Mouse (Mus musculus) MEL (cell line): ENCODE results near the gene Tmem248. TPM values are rescaled to one million over a fixed set of nuclear protein-coding genes. Genes with fewer than 3 reads are reported as not detected.
A peak's percentile ranks its signal among the peaks of the same experiment; 100 is the strongest.

Experiments
- DNase-seq: peaks from one replicate; pipeline ENCODE4 v3.0.0; 2011; ENCODE audit warnings: low read depth, low spot score
- H3K27ac ChIP-seq: 2 replicates; pipeline ENCODE4 v1.5.1; 2012; ENCODE audit warnings: low read depth, mild to moderate bottlenecking, control low read depth, low read length, moderate library complexity; ENCODE audit not compliant: control insufficient read depth
- H3K27me3 ChIP-seq, 2 experiments: fragments of 150-350 bp in 1 of 2; sonication (generic) in 1 of 2; 2 replicates each; pipeline ENCODE4 v1.6.1; 2012; ENCODE audit warnings: low read length in 2 of 2, mild to moderate bottlenecking in 2 of 2, improper control_type of control experiment in 1 of 2, moderate library complexity in 1 of 2; ENCODE audit not compliant: insufficient read depth in 2 of 2, control insufficient read depth in 1 of 2
- H3K36me3 ChIP-seq, 2 experiments: 2 replicates each; pipeline ENCODE4 v1.6.1; 2012 to 2014; ENCODE audit warnings: low read length in 2 of 2, improper control_type of control experiment in 1 of 2, inconsistent platforms in 1 of 2, mild to moderate bottlenecking in 1 of 2; ENCODE audit not compliant: insufficient read depth in 2 of 2, control insufficient read depth in 1 of 2
- H3K4me1 ChIP-seq, 2 experiments: fragments of 150-350 bp in 1 of 2; sonication (generic) in 1 of 2; 2 replicates each; pipeline ENCODE4 v1.6.1; 2012; ENCODE audit warnings: low read length in 2 of 2, improper control_type of control experiment in 1 of 2, mild to moderate bottlenecking in 1 of 2; ENCODE audit not compliant: insufficient read depth in 2 of 2, control insufficient read depth in 1 of 2
- H3K4me3 ChIP-seq, 2 experiments: fragments of 150-350 bp in 1 of 2; sonication (generic) in 1 of 2; 2 replicates each; pipeline ENCODE4 v1.5.1; 2012; ENCODE audit warnings: low read depth in 2 of 2, low read length in 2 of 2, mild to moderate bottlenecking in 2 of 2, moderate library complexity in 2 of 2, control low read depth in 1 of 2, improper control_type of control experiment in 1 of 2; ENCODE audit not compliant: control insufficient read depth in 1 of 2, insufficient read depth in 1 of 2
- H3K79me2 ChIP-seq: 2 replicates; pipeline ENCODE4 v1.6.1; 2012; ENCODE audit warnings: mild to moderate bottlenecking, low read length, moderate library complexity; ENCODE audit not compliant: control insufficient read depth, poor library complexity, insufficient read depth
- H3K9ac ChIP-seq: 2 replicates; pipeline ENCODE4 v1.6.1; 2012; ENCODE audit warnings: low read depth, mild to moderate bottlenecking, control low read depth, low read length, moderate library complexity; ENCODE audit not compliant: control insufficient read depth, poor library complexity, severe bottlenecking
- H3K9me3 ChIP-seq: fragments of 150-350 bp; sonication (generic); replicated peaks from 2 replicates; pipeline ENCODE4 v1.6.1; 2012; ENCODE audit warnings: mild to moderate bottlenecking, low read length, improper control_type of control experiment, moderate library complexity; ENCODE audit not compliant: insufficient read depth
- BHLHE40 ChIP-seq: IDR thresholded peaks from 2 replicates; pipeline ENCODE4 v1.6.1; 2012; ENCODE audit warnings: low read depth, mild to moderate bottlenecking, inconsistent platforms, low read length, improper control_type of control experiment, borderline replicate concordance
- CTCF ChIP-seq, 3 experiments: IDR thresholded peaks in 2 of 3; conservative IDR thresholded peaks in 1 of 3; 2 replicates each; pipeline ENCODE4 v1.5.1; 2011 to 2012; ENCODE audit warnings: low read length in 3 of 3, low read depth in 2 of 3, mild to moderate bottlenecking in 2 of 3, improper control_type of control experiment in 1 of 3, inconsistent platforms in 1 of 3, mixed read lengths in 1 of 3, moderate library complexity in 1 of 3; ENCODE audit not compliant: control insufficient read depth in 1 of 3, insufficient read depth in 1 of 3, poor library complexity in 1 of 3, severe bottlenecking in 1 of 3
- EP300 ChIP-seq, 2 experiments: IDR thresholded peaks; 2 replicates each; pipeline ENCODE4 v1.6.1; 2011; ENCODE audit warnings: improper control_type of control experiment in 2 of 2, low read length in 2 of 2, low read depth in 1 of 2, mild to moderate bottlenecking in 1 of 2
- ETS1 ChIP-seq: IDR thresholded peaks from 2 replicates; pipeline ENCODE4 v1.6.1; 2012; ENCODE audit warnings: low read depth, mild to moderate bottlenecking, inconsistent platforms, low read length, improper control_type of control experiment, moderate library complexity
- GATA1 ChIP-seq: IDR thresholded peaks from 2 replicates; pipeline ENCODE4 v1.6.1; 2011; ENCODE audit warnings: low read depth, low read length, improper control_type of control experiment
- HCFC1 ChIP-seq: IDR thresholded peaks from 2 replicates; pipeline ENCODE4 v1.6.1; 2012; ENCODE audit warnings: low read depth, mild to moderate bottlenecking, inconsistent platforms, low read length, improper control_type of control experiment, moderate library complexity
- JUND ChIP-seq: IDR thresholded peaks from 2 replicates; pipeline ENCODE4 v1.6.1; 2011; ENCODE audit warnings: low read depth, mild to moderate bottlenecking, improper control_type of control experiment, low read length
- KAT2A ChIP-seq: conservative IDR thresholded peaks from 2 replicates; pipeline ENCODE4 v1.6.1; 2012; ENCODE audit warnings: low read depth, low read length, improper control_type of control experiment, inconsistent platforms
- MEF2A ChIP-seq: IDR thresholded peaks from 2 replicates; pipeline ENCODE4 v1.6.1; 2014; ENCODE audit warnings: low read depth, mild to moderate bottlenecking, inconsistent platforms, low read length, improper control_type of control experiment; ENCODE audit not compliant: poor library complexity, insufficient replicate concordance, severe bottlenecking; ENCODE audit errors: extremely low read depth
- MYB ChIP-seq: IDR thresholded peaks from 2 replicates; pipeline ENCODE4 v1.6.1; 2011; ENCODE audit warnings: mild to moderate bottlenecking, low read depth, low read length, improper control_type of control experiment
- MYC ChIP-seq: IDR thresholded peaks from 2 replicates; pipeline ENCODE4 v1.6.1; 2011; ENCODE audit warnings: low read depth, mild to moderate bottlenecking, low read length, improper control_type of control experiment, moderate library complexity
- NELFE ChIP-seq: IDR thresholded peaks from 2 replicates; pipeline ENCODE4 v1.6.1; 2011; ENCODE audit warnings: low read depth, low read length, improper control_type of control experiment
- NRF1 ChIP-seq: IDR thresholded peaks from 2 replicates; pipeline ENCODE4 v1.6.1; 2014; ENCODE audit warnings: low read depth, mild to moderate bottlenecking, inconsistent platforms, low read length, improper control_type of control experiment, moderate library complexity; ENCODE audit not compliant: poor library complexity, insufficient read depth, severe bottlenecking
- POLR2AphosphoS5 ChIP-seq: IDR thresholded peaks from 2 replicates; pipeline ENCODE4 v1.6.1; 2012; ENCODE audit warnings: low read depth, borderline replicate concordance, mild to moderate bottlenecking, inconsistent platforms, low read length, moderate library complexity, mixed read lengths
- RAD21 ChIP-seq: IDR thresholded peaks from 2 replicates; pipeline ENCODE4 v1.6.1; 2011; ENCODE audit warnings: mild to moderate bottlenecking, low read depth, low read length, improper control_type of control experiment
- SIN3A ChIP-seq: IDR thresholded peaks from 2 replicates; pipeline ENCODE4 v1.6.1; 2012; ENCODE audit warnings: low read length, improper control_type of control experiment, inconsistent platforms
- SMC3 ChIP-seq: IDR thresholded peaks from 2 replicates; pipeline ENCODE4 v1.6.1; 2011; ENCODE audit warnings: low read depth, low read length, improper control_type of control experiment
- TBP ChIP-seq: IDR thresholded peaks from 2 replicates; pipeline ENCODE4 v1.8.0; 2011; ENCODE audit warnings: low read depth, low read length, improper control_type of control experiment
- TCF12 ChIP-seq: IDR thresholded peaks from 2 replicates; pipeline ENCODE4 v1.6.1; 2014; ENCODE audit warnings: low read depth, mild to moderate bottlenecking, inconsistent platforms, low read length, improper control_type of control experiment, moderate library complexity
- UBTF ChIP-seq: IDR thresholded peaks from 2 replicates; pipeline ENCODE4 v1.6.1; 2012; ENCODE audit warnings: low read depth, mild to moderate bottlenecking, inconsistent platforms, low read length, improper control_type of control experiment, moderate library complexity, borderline replicate concordance; ENCODE audit not compliant: insufficient read depth
- USF2 ChIP-seq, 2 experiments: IDR thresholded peaks; 2 replicates each; pipeline ENCODE4 v1.6.1; 2011 to 2012; ENCODE audit warnings: improper control_type of control experiment in 2 of 2, low read length in 2 of 2, borderline replicate concordance in 1 of 2, inconsistent platforms in 1 of 2, low read depth in 1 of 2, mild to moderate bottlenecking in 1 of 2; ENCODE audit not compliant: insufficient read depth in 1 of 2
- ZC3H11A ChIP-seq: IDR thresholded peaks from 2 replicates; pipeline ENCODE4 v1.6.1; 2012; ENCODE audit warnings: low read depth, mild to moderate bottlenecking, inconsistent platforms, low read length, improper control_type of control experiment
- ZKSCAN1 ChIP-seq: IDR thresholded peaks from 2 replicates; pipeline ENCODE4 v1.6.1; 2012; ENCODE audit warnings: low read depth, mild to moderate bottlenecking, inconsistent platforms, low read length, improper control_type of control experiment, moderate library complexity
- polyA plus RNA-seq, 2 experiments: library from polyadenylated mRNA; stranded (reverse) in 1 of 2; unstranded in 1 of 2; fragments of >175 nt in 1 of 2; fragments of >200 nt in 1 of 2; gene quantifications; 2 replicates each; pipeline versions ENCODE4 v1.2.1 to v1.2.4; 2012; ENCODE audit warnings: low replicate concordance in 2 of 2, low read depth in 1 of 2; ENCODE audit not compliant: insufficient read length in 2 of 2, insufficient read depth in 1 of 2, missing spikeins in 1 of 2
- total RNA-seq: library from RNA; depleted of rRNA; stranded (reverse); fragments of 300-350 nt; gene quantifications from 2 replicates; pipeline ENCODE4 v1.2.3, GENCODE M21; 2012

Tmem248 gene
- total and polyA plus RNA-seq, 3 experiments: 55.5 to 58.2 TPM; not detected in 1

DNA sequence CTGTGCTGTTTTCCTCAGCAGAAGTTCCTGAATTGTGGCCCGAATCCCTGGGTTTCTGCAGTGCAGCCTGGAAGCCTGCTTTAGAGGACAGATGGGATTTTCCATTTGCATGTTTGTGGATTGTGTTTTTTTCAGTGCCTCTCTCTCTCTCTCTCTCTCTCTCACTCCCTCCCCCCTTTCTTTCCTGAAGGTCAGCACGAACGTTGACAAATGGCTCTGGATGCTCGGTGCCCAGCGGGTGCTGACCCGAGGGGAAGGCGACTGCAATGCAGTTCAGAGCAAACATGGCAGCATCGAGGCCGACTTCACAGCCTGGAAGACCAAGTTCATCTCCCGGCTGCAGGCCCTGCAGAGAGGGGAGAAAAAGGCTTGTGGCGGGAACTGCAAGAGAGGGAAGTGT lies 52.1 kb downstream of the Tmem248 start:
- Histone ChIP-seq H3K4me3 (no peak overlapping the region), H3K4me1 (no peaks in the 10 kb centered on the region), H3K27me3 (no peaks in the 10 kb centered on the region), H3K9me3 (no peaks in the 10 kb centered on the region), H3K9ac (no peak overlapping the region)
- TF ChIP-seq KAT2A: no peak
- TF ChIP-seq NELFE: no peak
- no peak for TF ChIP-seq GATA1
- TF ChIP-seq CTCF (IDR thresholded peaks at IDR 0.05 in 2 of 3, conservative IDR thresholded peaks at IDR 0.05 in 1 of 3; ENCODE audit: control insufficient read depth in 1 of 3, insufficient read depth in 1 of 3, low read depth in 2 of 3, low read length in 3 of 3, poor library complexity in 1 of 3, severe bottlenecking in 1 of 3): no peak
- no peak for TF ChIP-seq ZC3H11A
- no peak for TF ChIP-seq SIN3A
- no peak for TF ChIP-seq MEF2A
- no peak for TF ChIP-seq TCF12
- TF ChIP-seq RAD21: no peak
- TF ChIP-seq BHLHE40: no peak
- TF ChIP-seq NRF1: no peak
- TF ChIP-seq MYC: no peak
- no peak for TF ChIP-seq UBTF
- TF ChIP-seq JUND: no peak
- no peak for TF ChIP-seq TBP
- TF ChIP-seq POLR2AphosphoS5: no peak
- no peak for TF ChIP-seq EP300 (IDR thresholded peaks at IDR 0.05; ENCODE audit: low read depth in 1 of 2, low read length in 2 of 2)
- TF ChIP-seq SMC3: no peak
- TF ChIP-seq ZKSCAN1: no peak
- no peak for TF ChIP-seq ETS1
- TF ChIP-seq, all 39 proteins: peak for 0
- Histone ChIP-seq H3K36me3 (peaks cover 0 to 6% of the 10 kb centered on the region in 2 experiments), H3K79me2 (no peaks in the 10 kb centered on the region), H3K27ac (no peak overlapping the region)
- DNase-seq: no peak

DNA sequence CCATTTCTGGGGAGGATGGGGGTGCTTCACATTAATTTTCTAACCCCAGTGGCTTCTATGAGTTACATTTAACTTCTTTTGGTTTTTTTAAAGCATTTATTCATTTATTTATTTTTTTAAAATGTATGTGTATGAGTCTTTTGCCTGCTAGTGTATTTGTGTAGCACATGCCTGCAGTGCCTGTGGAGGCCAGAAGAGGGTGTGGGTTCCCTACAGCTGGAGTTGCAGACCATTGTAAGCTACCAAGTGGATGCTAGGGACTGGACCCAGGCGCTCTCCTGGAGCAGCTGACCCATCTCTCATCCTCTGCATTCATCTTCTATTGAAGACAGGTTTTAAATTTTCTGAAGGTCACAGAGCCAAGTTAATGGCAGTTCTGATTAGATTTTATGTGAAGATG lies 55.5 kb downstream of the Tmem248 start:
- H3K27ac ChIP-seq: no peak overlapping the region
- TF ChIP-seq SMC3 (peak; percentile 41), USF2 (IDR thresholded peaks at IDR 0.05; ENCODE audit: borderline replicate concordance in 1 of 2, insufficient read depth in 1 of 2, low read depth in 1 of 2, low read length in 2 of 2) (no peak), MYB (no peak), BHLHE40 (no peak), ZKSCAN1 (no peak), RAD21 (peak; percentile 32), CTCF (IDR thresholded peaks at IDR 0.05 in 2 of 3, conservative IDR thresholded peaks at IDR 0.05 in 1 of 3; ENCODE audit: control insufficient read depth in 1 of 3, insufficient read depth in 1 of 3, low read depth in 2 of 3, low read length in 3 of 3, poor library complexity in 1 of 3, severe bottlenecking in 1 of 3) (peak; percentile 52 to 62 (median 58)), HCFC1 (no peak)
- TF ChIP-seq, all 39 proteins: peak for 3
- no peaks in the 10 kb centered on the region for H3K27me3 ChIP-seq
- H3K79me2 ChIP-seq: no peaks in the 10 kb centered on the region
- peak; percentile 58 for DNase-seq
- H3K36me3 ChIP-seq: peaks cover 2 to 6% of the 10 kb centered on the region in 2 experiments
- H3K9ac ChIP-seq: no peak overlapping the region
- H3K4me3 ChIP-seq: no peak overlapping the region
- no peaks in the 10 kb centered on the region for H3K9me3 ChIP-seq
- H3K4me1 ChIP-seq: peaks cover under 1 to 3% of the 10 kb centered on the region in 2 experiments; a peak in 2 of 4 replicates
